Mouse (Mus musculus): ENCODE results near the gene Cfap36. TPM values are rescaled to one million over a fixed set of nuclear protein-coding genes. Genes with fewer than 3 reads are reported as not detected.

The Cfap36 gene
- polyA plus RNA-seq, 1 experiment, result 17.6 TPM

GRCm38 (mm10) chr11:29179319-29179718 lies 67.9 kb downstream of the Cfap36 start:
- no peak overlapping the region for H3ac ChIP-seq (ENCODE audit: control insufficient read depth, insufficient read length)
- no peak overlapping the region for H3K4me2 ChIP-seq (ENCODE audit: low read depth)
- peaks cover 25% of the 10 kb centered on the region for H3K36me3 ChIP-seq (ENCODE audit: control insufficient read depth, insufficient read depth)
- no peak overlapping the region for H3K4me3 ChIP-seq
- peaks cover 62% of the 10 kb centered on the region for H3K79me2 ChIP-seq (ENCODE audit: control insufficient read depth, insufficient read depth)
- no peaks in the 10 kb centered on the region for H3K27me3 ChIP-seq (ENCODE audit: control insufficient read depth, insufficient read depth, insufficient read length)
- TF ChIP-seq REST (IDR thresholded peaks at IDR 0.05; ENCODE audit: insufficient read depth, insufficient read length) (no peak), E2F4 (IDR thresholded peaks at IDR 0.05; ENCODE audit: insufficient read depth) (no peak), MYOD1 (IDR thresholded peaks at IDR 0.05; ENCODE audit: control insufficient read depth in 1 of 3, insufficient read length in 2 of 3, low read depth in 2 of 3) (no peak), TCF12 (IDR thresholded peaks at IDR 0.05; ENCODE audit: insufficient read depth, poor library complexity, severe bottlenecking) (no peak), TCF3 (IDR thresholded peaks at IDR 0.05; ENCODE audit: insufficient read length, low read depth) (no peak), MAX (IDR thresholded peaks at IDR 0.05; ENCODE audit: low read depth) (no peak), USF1 (IDR thresholded peaks at IDR 0.05; ENCODE audit: low read depth) (no peak)

DNA sequence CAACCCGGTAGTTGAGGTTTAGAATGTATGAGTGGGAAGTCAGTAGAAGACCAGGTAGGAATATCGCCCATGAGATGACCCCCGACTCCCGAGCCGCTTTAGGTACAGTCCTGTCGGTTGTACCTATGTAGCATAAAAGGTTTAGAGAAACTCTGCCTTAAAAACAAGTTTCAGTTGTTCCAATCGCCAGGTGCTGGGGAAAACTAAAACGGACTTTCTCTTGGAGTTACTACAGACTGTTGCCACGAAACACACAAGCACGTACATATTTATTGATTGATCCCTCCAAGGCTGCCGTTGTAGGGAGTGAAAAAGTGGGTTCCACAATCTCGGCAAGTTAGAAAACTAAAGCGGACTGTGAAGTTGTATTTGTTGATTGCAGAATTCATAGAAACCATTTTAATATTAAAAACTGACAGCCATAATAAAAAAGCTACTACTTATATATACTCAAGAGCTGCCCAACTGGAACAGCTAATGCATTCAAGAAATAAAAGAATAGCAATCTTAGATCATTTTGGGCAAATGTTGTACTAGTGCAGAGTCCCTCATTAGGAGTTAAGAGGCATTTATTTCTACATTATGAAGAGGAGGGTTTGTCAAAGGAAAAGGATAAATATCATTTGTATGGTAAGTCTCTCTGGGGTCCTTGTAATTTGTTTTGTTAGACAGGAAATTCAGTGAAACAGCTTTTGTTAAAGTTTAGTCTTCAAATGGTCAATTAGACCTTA lies 73.3 kb downstream of the Cfap36 start:
- peak overlapping the region; percentile 61 for H3ac ChIP-seq (ENCODE audit: control insufficient read depth, insufficient read length)
- peak overlapping the region; percentile 98 for H3K4me3 ChIP-seq
- H3K27me3 ChIP-seq (ENCODE audit: control insufficient read depth, insufficient read depth, insufficient read length), result no peaks in the 10 kb centered on the region
- peaks cover 58% of the 10 kb centered on the region for H3K79me2 ChIP-seq (ENCODE audit: control insufficient read depth, insufficient read depth)
- no peaks in the 10 kb centered on the region for H3K36me3 ChIP-seq (ENCODE audit: control insufficient read depth, insufficient read depth)
- H3K4me2 ChIP-seq (ENCODE audit: low read depth), result peak overlapping the region; percentile 76
- no peak for TF ChIP-seq REST (IDR thresholded peaks at IDR 0.05; ENCODE audit: insufficient read depth, insufficient read length)
- TF ChIP-seq USF1 (IDR thresholded peaks at IDR 0.05; ENCODE audit: low read depth), result no peak
- no peak for TF ChIP-seq POLR2AphosphoS2 (IDR thresholded peaks at IDR 0.05; ENCODE audit: insufficient read length, low read depth)
- TF ChIP-seq CEBPB (IDR thresholded peaks at IDR 0.05; ENCODE audit: insufficient read depth, poor library complexity, severe bottlenecking), result no peak
- TF ChIP-seq TCF12 (IDR thresholded peaks at IDR 0.05; ENCODE audit: insufficient read depth, poor library complexity, severe bottlenecking), result no peak
- no peak for TF ChIP-seq SRF (IDR thresholded peaks at IDR 0.05; ENCODE audit: control insufficient read depth, insufficient read length, low read depth)
- TF ChIP-seq TCF3 (IDR thresholded peaks at IDR 0.05; ENCODE audit: insufficient read length, low read depth), result no peak

- H3K4me3 ChIP-seq, result peak overlapping the region; percentile 98
- H3K36me3 ChIP-seq (ENCODE audit: control insufficient read depth, insufficient read depth), result no peaks in the 10 kb centered on the region
- peaks cover 51% of the 10 kb centered on the region for H3K79me2 ChIP-seq (ENCODE audit: control insufficient read depth, insufficient read depth)
- peak overlapping the region; percentile 61 for H3ac ChIP-seq (ENCODE audit: control insufficient read depth, insufficient read length)
- no peaks in the 10 kb centered on the region for H3K27me3 ChIP-seq (ENCODE audit: control insufficient read depth, insufficient read depth, insufficient read length)
- TF ChIP-seq SRF (IDR thresholded peaks at IDR 0.05; ENCODE audit: control insufficient read depth, insufficient read length, low read depth) (no peak), MYOG (IDR thresholded peaks at IDR 0.05; ENCODE audit: control insufficient read depth in 1 of 3, insufficient read depth in 1 of 3, insufficient read length in 2 of 3, low read depth in 2 of 3) (no peak), USF1 (IDR thresholded peaks at IDR 0.05; ENCODE audit: low read depth) (no peak), TCF3 (IDR thresholded peaks at IDR 0.05; ENCODE audit: insufficient read length, low read depth) (no peak), POLR2A (IDR thresholded peaks at IDR 0.05; ENCODE audit: insufficient read length, low read depth) (peak; percentile 41), REST (IDR thresholded peaks at IDR 0.05; ENCODE audit: insufficient read depth, insufficient read length) (no peak)
- no peak overlapping the region for H3K4me2 ChIP-seq (ENCODE audit: low read depth)
Observed at GRCm38 (mm10) chr11:29173125-29173631, 74.0 kb downstream of the Cfap36 start.

DNA sequence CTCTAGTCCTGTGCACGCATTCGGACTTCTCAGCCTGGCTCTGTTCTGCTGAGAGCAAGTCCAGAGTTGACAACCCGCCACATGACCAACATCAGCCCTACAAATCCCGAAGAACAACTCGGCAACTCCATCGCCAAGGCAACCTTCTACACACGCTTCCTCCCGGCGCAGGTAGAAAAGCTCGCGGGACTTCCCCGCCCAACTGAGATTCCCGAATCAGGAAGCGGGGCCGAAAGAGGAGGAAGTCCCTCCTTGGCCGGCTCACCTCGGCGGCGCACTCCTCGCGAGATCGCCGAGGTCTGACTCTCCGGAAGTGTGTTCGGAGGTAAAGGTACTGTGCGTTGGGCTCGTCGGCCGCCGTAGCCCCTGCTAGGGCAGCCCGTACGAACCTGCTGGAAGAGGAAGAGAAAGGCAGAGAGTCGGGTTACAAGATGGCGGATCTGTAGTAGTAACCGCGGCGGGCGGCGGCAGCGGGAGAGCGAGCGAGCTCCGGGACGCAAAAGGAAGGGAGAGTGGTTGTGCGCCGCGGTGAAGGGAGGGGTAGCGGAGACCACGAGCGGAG lies 74.6 kb downstream of the Cfap36 start, which contains the start of gene Ppp4r3b:
TSS of gene Ppp4r3b (plus strand) at position 328 of the 562 bp plus-strand sequence.
- TF ChIP-seq MYOD1 (IDR thresholded peaks at IDR 0.05; ENCODE audit: control insufficient read depth in 1 of 3, insufficient read length in 2 of 3, low read depth in 2 of 3) (peak in 1 of 3 experiments; percentile 16), MYOG (IDR thresholded peaks at IDR 0.05; ENCODE audit: control insufficient read depth in 1 of 3, insufficient read depth in 1 of 3, insufficient read length in 2 of 3, low read depth in 2 of 3) (peak in 1 of 3 experiments; percentile 21), MAX (IDR thresholded peaks at IDR 0.05; ENCODE audit: low read depth) (no peak), POLR2A (IDR thresholded peaks at IDR 0.05; ENCODE audit: insufficient read length, low read depth) (peak; percentile 53), POLR2AphosphoS2 (IDR thresholded peaks at IDR 0.05; ENCODE audit: insufficient read length, low read depth) (peak; percentile 34), E2F4 (IDR thresholded peaks at IDR 0.05; ENCODE audit: insufficient read depth) (no peak)
- H3K27me3 ChIP-seq (ENCODE audit: control insufficient read depth, insufficient read depth, insufficient read length), result no peaks in the 10 kb centered on the region
- H3K4me2 ChIP-seq (ENCODE audit: low read depth), result peak within 1 kb of the TSS; percentile 95
- H3K4me3 ChIP-seq, result peak within 1 kb of the TSS; percentile 98
- H3K36me3 ChIP-seq (ENCODE audit: control insufficient read depth, insufficient read depth), result no peaks in the 10 kb centered on the region
- peak within 1 kb of the TSS; percentile 61 for H3ac ChIP-seq (ENCODE audit: control insufficient read depth, insufficient read length)
- H3K79me2 ChIP-seq (ENCODE audit: control insufficient read depth, insufficient read depth), result peaks cover 46% of the 10 kb centered on the region

- Histone ChIP-seq H3K79me2 (ENCODE audit: control insufficient read depth, insufficient read depth) (peaks cover 39% of the 10 kb centered on the region), H3K27me3 (ENCODE audit: control insufficient read depth, insufficient read depth, insufficient read length) (no peaks in the 10 kb centered on the region), H3K4me2 (ENCODE audit: low read depth) (peak overlapping the region; percentile 95), H3ac (ENCODE audit: control insufficient read depth, insufficient read length) (peak overlapping the region; percentile 61), H3K4me3 (peak overlapping the region; percentile 98), H3K36me3 (ENCODE audit: control insufficient read depth, insufficient read depth) (no peaks in the 10 kb centered on the region)
- TF ChIP-seq SRF (IDR thresholded peaks at IDR 0.05; ENCODE audit: control insufficient read depth, insufficient read length, low read depth) (no peak), REST (IDR thresholded peaks at IDR 0.05; ENCODE audit: insufficient read depth, insufficient read length) (no peak), TCF3 (IDR thresholded peaks at IDR 0.05; ENCODE audit: insufficient read length, low read depth) (no peak), E2F4 (IDR thresholded peaks at IDR 0.05; ENCODE audit: insufficient read depth) (peak; percentile 27), MYOG (IDR thresholded peaks at IDR 0.05; ENCODE audit: control insufficient read depth in 1 of 3, insufficient read depth in 1 of 3, insufficient read length in 2 of 3, low read depth in 2 of 3) (no peak), MAX (IDR thresholded peaks at IDR 0.05; ENCODE audit: low read depth) (no peak), USF1 (IDR thresholded peaks at IDR 0.05; ENCODE audit: low read depth) (no peak), MYOD1 (IDR thresholded peaks at IDR 0.05; ENCODE audit: control insufficient read depth in 1 of 3, insufficient read length in 2 of 3, low read depth in 2 of 3) (no peak), POLR2AphosphoS2 (IDR thresholded peaks at IDR 0.05; ENCODE audit: insufficient read length, low read depth) (peak; percentile 20), CEBPB (IDR thresholded peaks at IDR 0.05; ENCODE audit: insufficient read depth, poor library complexity, severe bottlenecking) (no peak), TCF12 (IDR thresholded peaks at IDR 0.05; ENCODE audit: insufficient read depth, poor library complexity, severe bottlenecking) (no peak), POLR2A (IDR thresholded peaks at IDR 0.05; ENCODE audit: insufficient read length, low read depth) (no peak)
Observed at GRCm38 (mm10) chr11:29171959-29172391, 75.2 kb downstream of the Cfap36 start.
